Mouse (Mus musculus): ENCODE measurements around the gene B230217C12Rik. TPM values are rescaled to one million over a fixed set of nuclear protein-coding genes. Genes with fewer than 3 reads are reported as not detected.

The B230217C12Rik gene
- polyA plus RNA-seq, 1 experiment from 2014 or later, result 38.8 TPM

GRCm38 (mm10) chr11:97839441-97840134 is 992 bp upstream of the B230217C12Rik start:
- DNase-seq (ENCODE audit: low spot score) (no peak), ATAC-seq (ENCODE audit: low FRiP score) (no peak)
- Histone ChIP-seq H3K4me3 (replicated peaks; ENCODE audit: low read length) (peak overlapping the region; percentile 51; the same call in 1 of the 2 replicates), H3K36me3 (replicated peaks; ENCODE audit: control insufficient read depth, insufficient read depth) (peaks cover 34% of the 10 kb centered on the region), H3K4me2 (replicated peaks) (peak overlapping the region; percentile 70; the same call in 1 of the 2 replicates), H3K27me3 (ENCODE audit: control insufficient read depth, insufficient read depth, low read length) (no peaks in the 10 kb centered on the region), H3K9ac (no peak overlapping the region), H3K27ac (peak overlapping the region; percentile 96), H3K4me1 (replicated peaks; ENCODE audit: control insufficient read depth, insufficient read depth, low read length) (peaks cover 9% of the 10 kb centered on the region), H3K9me3 (ENCODE audit: control insufficient read depth, low read length) (no peaks in the 10 kb centered on the region)
- WGBS, result 62% methylated on average over 11 of the region's 11 CpGs

- no peaks in the 10 kb centered on the region for H3K27me3 ChIP-seq (ENCODE audit: control insufficient read depth, insufficient read depth, low read length)
- H3K4me2 ChIP-seq (replicated peaks), result peak overlapping the region; percentile 70
- H3K4me3 ChIP-seq (replicated peaks; ENCODE audit: low read length), result peak overlapping the region; percentile 51
- peaks cover 29% of the 10 kb centered on the region for H3K36me3 ChIP-seq (replicated peaks; ENCODE audit: control insufficient read depth, insufficient read depth)
- ATAC-seq (ENCODE audit: low FRiP score), result no peak
- 81% methylated on average over 2 of the region's 2 CpGs for WGBS
- no peaks in the 10 kb centered on the region for H3K9me3 ChIP-seq (ENCODE audit: control insufficient read depth, low read length)
- peaks cover 9% of the 10 kb centered on the region for H3K4me1 ChIP-seq (replicated peaks; ENCODE audit: control insufficient read depth, insufficient read depth, low read length)
- H3K27ac ChIP-seq, result peak overlapping the region; percentile 96
- DNase-seq (ENCODE audit: low spot score), result peak; percentile 23
- H3K9ac ChIP-seq, result peak overlapping the region; percentile 78; the same call in 1 of the 2 replicates
These were observed 467 bp upstream of the B230217C12Rik start for GRCm38 (mm10) chr11:97840135-97840490.

DNA sequence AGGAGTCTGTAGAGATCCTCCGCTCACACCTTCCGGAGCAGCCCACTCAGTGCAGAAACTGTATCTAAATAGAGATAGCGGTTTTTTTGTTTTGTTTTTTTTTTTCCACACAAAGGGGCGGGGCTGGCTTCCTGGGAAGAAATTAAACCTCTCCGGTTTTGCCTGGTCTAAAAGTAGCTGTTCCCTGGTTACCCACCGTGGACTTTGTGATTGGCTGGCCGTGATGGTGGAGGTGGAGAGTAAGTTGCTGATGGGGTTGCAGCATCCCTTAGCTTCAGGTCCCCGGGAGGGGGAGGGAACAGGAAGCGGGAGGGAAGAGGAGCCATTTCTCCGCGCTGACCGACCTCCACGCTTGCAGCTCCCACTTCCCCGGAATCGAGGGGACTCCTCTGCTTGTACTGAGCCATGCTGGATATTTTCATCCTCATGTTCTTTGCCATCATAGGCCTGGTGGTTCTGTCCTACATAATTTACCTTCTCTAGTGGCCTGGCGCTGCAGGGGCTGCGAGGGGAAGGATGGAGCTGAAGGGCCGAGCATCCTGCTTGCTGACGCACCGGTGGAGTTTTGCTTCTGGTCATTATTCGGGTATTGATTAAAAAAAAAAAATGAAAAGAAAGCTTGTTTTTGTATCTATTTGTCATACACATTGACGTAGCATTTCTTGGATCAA is 546 bp downstream of the B230217C12Rik start:
- DNase-seq (ENCODE audit: low spot score) (peak; percentile 83), ATAC-seq (ENCODE audit: low FRiP score) (peak; percentile 93)
- peak overlapping the region; percentile 70 for H3K4me2 ChIP-seq (replicated peaks)

GRCm38 (mm10) chr11:97842001-97842400 is 1.4 kb downstream of the B230217C12Rik start:
- Histone ChIP-seq H3K9ac (peak overlapping the region; percentile 78), H3K27ac (peak overlapping the region; percentile 96), H3K4me3 (replicated peaks; ENCODE audit: low read length) (peak overlapping the region; percentile 51), H3K4me2 (replicated peaks) (peak overlapping the region; percentile 70), H3K36me3 (replicated peaks; ENCODE audit: control insufficient read depth, insufficient read depth) (peaks cover 10% of the 10 kb centered on the region), H3K9me3 (ENCODE audit: control insufficient read depth, low read length) (no peaks in the 10 kb centered on the region), H3K4me1 (replicated peaks; ENCODE audit: control insufficient read depth, insufficient read depth, low read length) (peaks cover 9% of the 10 kb centered on the region), H3K27me3 (ENCODE audit: control insufficient read depth, insufficient read depth, low read length) (no peaks in the 10 kb centered on the region)
- ATAC-seq (ENCODE audit: low FRiP score), result 0 out of 2 replicates have a peak, but pooled peaks have one; percentile 18
- WGBS, result 26% methylated on average over 4 of the region's 4 CpGs
- peak; percentile 26 for DNase-seq (ENCODE audit: low spot score)

More for the DNA sequence above, 546 bp downstream of the B230217C12Rik start:
- peak overlapping the region; percentile 78 for H3K9ac ChIP-seq
- H3K36me3 ChIP-seq (replicated peaks; ENCODE audit: control insufficient read depth, insufficient read depth), result peaks cover 19% of the 10 kb centered on the region
- no peaks in the 10 kb centered on the region for H3K9me3 ChIP-seq (ENCODE audit: control insufficient read depth, low read length)
- H3K4me3 ChIP-seq (replicated peaks; ENCODE audit: low read length), result peak overlapping the region; percentile 51
- WGBS, result 2% methylated on average over 22 of the region's 22 CpGs
- no peaks in the 10 kb centered on the region for H3K27me3 ChIP-seq (ENCODE audit: control insufficient read depth, insufficient read depth, low read length)
- H3K27ac ChIP-seq, result peak overlapping the region; percentile 96
- peaks cover 9% of the 10 kb centered on the region for H3K4me1 ChIP-seq (replicated peaks; ENCODE audit: control insufficient read depth, insufficient read depth, low read length)

DNA sequence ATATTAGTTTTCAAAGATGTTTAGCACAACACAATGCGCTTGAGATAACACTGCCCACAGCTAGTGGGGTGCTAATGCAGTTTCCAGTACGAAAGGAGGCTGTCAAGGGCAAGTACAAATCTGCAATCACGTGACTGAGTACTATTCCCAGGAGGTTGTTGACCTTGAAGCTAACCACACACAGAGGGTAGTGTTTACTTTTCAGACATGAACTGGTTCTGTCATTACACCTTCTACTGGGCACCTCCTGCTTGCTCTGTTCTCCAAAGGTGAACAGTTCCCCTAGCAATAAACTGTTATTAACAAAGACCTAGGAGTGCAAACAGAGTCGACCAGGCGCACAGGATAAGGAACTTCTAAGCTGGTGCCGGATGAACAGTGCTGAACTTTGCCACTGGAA is 9.8 kb downstream of the B230217C12Rik start:
- Histone ChIP-seq H3K4me3 (replicated peaks; ENCODE audit: low read length) (no peak overlapping the region), H3K27ac (no peak overlapping the region), H3K9ac (no peak overlapping the region), H3K4me2 (replicated peaks) (no peak overlapping the region), H3K4me1 (replicated peaks; ENCODE audit: control insufficient read depth, insufficient read depth, low read length) (no peaks in the 10 kb centered on the region), H3K36me3 (replicated peaks; ENCODE audit: control insufficient read depth, insufficient read depth) (no peaks in the 10 kb centered on the region), H3K27me3 (ENCODE audit: control insufficient read depth, insufficient read depth, low read length) (no peaks in the 10 kb centered on the region), H3K9me3 (ENCODE audit: control insufficient read depth, low read length) (no peaks in the 10 kb centered on the region)
- 65% methylated on average over 6 of the region's 6 CpGs for WGBS
- no peak for DNase-seq (ENCODE audit: low spot score)
- ATAC-seq (ENCODE audit: low FRiP score), result no peak

- no peak for DNase-seq (ENCODE audit: low spot score)
- H3K4me3 ChIP-seq (replicated peaks; ENCODE audit: low read length), result no peak overlapping the region
- no peak overlapping the region for H3K4me2 ChIP-seq (replicated peaks)
- no peak overlapping the region for H3K27ac ChIP-seq
- H3K36me3 ChIP-seq (replicated peaks; ENCODE audit: control insufficient read depth, insufficient read depth), result no peaks in the 10 kb centered on the region
- H3K9me3 ChIP-seq (ENCODE audit: control insufficient read depth, low read length), result no peaks in the 10 kb centered on the region
- H3K9ac ChIP-seq, result no peak overlapping the region
- ATAC-seq (ENCODE audit: low FRiP score), result no peak
- no peaks in the 10 kb centered on the region for H3K27me3 ChIP-seq (ENCODE audit: control insufficient read depth, insufficient read depth, low read length)
- 90% methylated on average over 2 of the region's 2 CpGs for WGBS
- H3K4me1 ChIP-seq (replicated peaks; ENCODE audit: control insufficient read depth, insufficient read depth, low read length), result no peaks in the 10 kb centered on the region
These were observed 11.0 kb downstream of the B230217C12Rik start for GRCm38 (mm10) chr11:97851601-97852000.

DNA sequence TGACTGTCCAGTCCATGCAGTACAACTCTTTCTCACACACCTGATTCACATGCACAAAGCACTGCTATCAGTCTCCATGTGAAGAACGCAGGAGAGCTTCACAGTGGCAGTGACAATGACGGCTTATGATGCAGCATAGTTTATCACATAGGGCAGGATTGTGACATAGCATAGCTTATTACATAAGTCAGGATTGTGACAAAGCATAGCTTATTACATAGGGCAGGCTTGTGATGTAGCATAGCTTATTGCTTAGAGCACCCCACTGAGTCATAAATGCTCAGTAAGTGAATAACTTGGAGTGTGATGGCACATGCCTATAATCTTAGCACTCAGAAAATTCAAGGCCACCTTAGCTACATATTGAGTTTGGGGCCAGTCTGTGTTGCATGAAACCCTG is 14.9 kb downstream of the B230217C12Rik start:
- Histone ChIP-seq H3K4me2 (replicated peaks) (no peak overlapping the region), H3K9ac (no peak overlapping the region), H3K4me1 (replicated peaks; ENCODE audit: control insufficient read depth, insufficient read depth, low read length) (no peaks in the 10 kb centered on the region), H3K4me3 (replicated peaks; ENCODE audit: low read length) (no peak overlapping the region), H3K36me3 (replicated peaks; ENCODE audit: control insufficient read depth, insufficient read depth) (no peaks in the 10 kb centered on the region), H3K27me3 (ENCODE audit: control insufficient read depth, insufficient read depth, low read length) (no peaks in the 10 kb centered on the region), H3K27ac (no peak overlapping the region), H3K9me3 (ENCODE audit: control insufficient read depth, low read length) (no peaks in the 10 kb centered on the region)
- ATAC-seq (ENCODE audit: low FRiP score) (no peak), DNase-seq (ENCODE audit: low spot score) (no peak)
- WGBS, result 87% methylated on average over 2 of the region's 2 CpGs

DNA sequence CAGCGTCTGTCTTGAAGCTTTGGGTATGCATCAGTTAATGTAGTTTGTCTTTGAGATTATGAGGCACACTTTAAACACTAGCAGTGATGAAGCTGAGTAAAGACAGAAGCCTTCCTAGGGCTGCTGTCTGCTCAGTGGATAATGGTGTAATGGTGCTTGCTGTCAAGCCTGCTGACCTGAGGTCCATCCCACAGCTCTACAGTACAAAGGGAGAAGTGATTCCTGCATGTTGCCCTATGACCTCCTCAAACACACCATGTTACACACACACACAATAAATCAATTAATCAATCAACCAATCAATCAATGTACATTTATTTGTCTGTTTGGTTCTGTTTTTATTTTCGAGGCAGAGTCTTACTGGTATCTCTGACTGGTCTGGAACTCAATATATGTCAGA is 21.6 kb downstream of the B230217C12Rik start:
- no peak overlapping the region for H3K4me2 ChIP-seq (replicated peaks)
- H3K27ac ChIP-seq, result no peak overlapping the region
- DNase-seq (ENCODE audit: low spot score) (no peak), ATAC-seq (ENCODE audit: low FRiP score) (no peak)
- H3K36me3 ChIP-seq (replicated peaks; ENCODE audit: control insufficient read depth, insufficient read depth), result no peaks in the 10 kb centered on the region
- no peak overlapping the region for H3K4me3 ChIP-seq (replicated peaks; ENCODE audit: low read length)
- no peaks in the 10 kb centered on the region for H3K27me3 ChIP-seq (ENCODE audit: control insufficient read depth, insufficient read depth, low read length)
- H3K4me1 ChIP-seq (replicated peaks; ENCODE audit: control insufficient read depth, insufficient read depth, low read length), result no peaks in the 10 kb centered on the region
- H3K9ac ChIP-seq, result no peak overlapping the region
- WGBS, result 75% methylated on average over 2 of the region's 2 CpGs
- H3K9me3 ChIP-seq (ENCODE audit: control insufficient read depth, low read length), result no peaks in the 10 kb centered on the region

- Histone ChIP-seq H3K27me3 (ENCODE audit: control insufficient read depth, insufficient read depth, low read length) (no peaks in the 10 kb centered on the region), H3K36me3 (replicated peaks; ENCODE audit: control insufficient read depth, insufficient read depth) (no peaks in the 10 kb centered on the region), H3K4me2 (replicated peaks) (no peak overlapping the region), H3K4me3 (replicated peaks; ENCODE audit: low read length) (no peak overlapping the region), H3K4me1 (replicated peaks; ENCODE audit: control insufficient read depth, insufficient read depth, low read length) (no peaks in the 10 kb centered on the region), H3K27ac (no peak overlapping the region), H3K9me3 (ENCODE audit: control insufficient read depth, low read length) (no peaks in the 10 kb centered on the region), H3K9ac (no peak overlapping the region)
- ATAC-seq (ENCODE audit: low FRiP score) (no peak), DNase-seq (ENCODE audit: low spot score) (no peak)
- 91% methylated on average over 5 of the region's 5 CpGs for WGBS
These were observed 24.8 kb downstream of the B230217C12Rik start for GRCm38 (mm10) chr11:97865421-97865820.
